Mouse (Mus musculus): Measurements from ENCODE around the gene Cdk6.

DNA sequence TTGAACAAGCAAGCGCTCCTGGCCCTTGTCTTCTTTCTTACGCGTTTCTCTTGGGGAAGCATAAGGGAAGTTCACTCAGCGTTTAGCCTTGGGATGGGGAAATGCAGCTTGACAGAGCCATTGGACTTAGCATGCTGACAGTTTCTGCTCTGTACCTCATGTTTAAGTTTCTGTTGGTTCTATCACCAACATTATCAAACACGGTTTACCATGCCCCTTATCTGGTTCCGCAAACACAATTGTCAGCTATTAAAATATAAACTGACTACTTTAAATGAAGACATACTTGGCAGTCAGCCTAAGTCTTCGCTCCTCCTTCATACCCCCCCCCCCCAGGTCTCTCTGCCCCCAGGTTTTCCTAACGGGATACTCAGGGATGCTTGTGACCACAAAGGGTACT is 20.8 kb downstream of the Cdk6 start:
- TF ChIP-seq POLR2A (IDR thresholded peaks at IDR 0.05; ENCODE audit: borderline replicate concordance, control insufficient read depth, low read depth, low read length), result no peak
- TF ChIP-seq CTCF (IDR thresholded peaks at IDR 0.05; ENCODE audit: control insufficient read depth, insufficient read depth, low read length), result no peak

Data from bone marrow, adult 2 months (tissue).